In the genomic region with DNA sequence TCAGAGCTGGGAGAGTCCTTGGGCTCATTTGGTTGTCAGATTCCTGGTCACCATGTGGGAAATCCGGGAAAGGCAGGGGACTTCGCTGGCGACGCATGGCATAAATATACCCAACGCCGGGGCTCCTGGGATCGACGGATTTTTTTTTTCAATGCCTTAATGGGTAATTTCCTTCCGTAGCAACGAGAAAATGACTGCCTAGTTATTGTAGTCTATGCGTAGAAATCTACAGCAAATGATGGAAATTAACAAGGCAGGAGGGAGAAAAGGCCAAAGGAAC, we compare ENCODE assay signal across 8 mouse cellular contexts. TPM values are rescaled to one million over a fixed set of nuclear protein-coding genes. Genes with fewer than 3 reads are reported as not detected.
DNase-seq lines count a peak whose midpoint lies in the region; ATAC-seq and TF ChIP-seq lines count a peak whose summit lies in the region.

No protein-coding gene starts in this region.

- no peaks in the 10 kb centered on the region for H3K9me3 ChIP-seq in heart, postnatal 0 days (replicated peaks; ENCODE audit: control insufficient read depth, low read length)
- H3K9me3 ChIP-seq in embryonic facial prominence, embryonic 11.5 days (replicated peaks; ENCODE audit: control insufficient read depth, low read length), result no peaks in the 10 kb centered on the region
- H3K9me3 ChIP-seq in intestine, embryonic 14.5 days (ENCODE audit: control insufficient read depth, low read length), result no peaks in the 10 kb centered on the region
- no peaks in the 10 kb centered on the region for H3K9me3 ChIP-seq in midbrain, postnatal 0 days (ENCODE audit: low read length)

- no peaks in the 10 kb centered on the region for H3K4me1 ChIP-seq in heart, postnatal 0 days (ENCODE audit: control insufficient read depth, insufficient read depth)
- H3K4me1 ChIP-seq in embryonic facial prominence, embryonic 11.5 days (ENCODE audit: control insufficient read depth, insufficient read depth, low read length), result no peaks in the 10 kb centered on the region; the same call in none of the 2 replicates
- H3K4me1 ChIP-seq in intestine, embryonic 14.5 days (replicated peaks; ENCODE audit: control insufficient read depth, insufficient read depth, low read length), result peaks cover 13% of the 10 kb centered on the region; the same call in 1 of the 2 replicates
- H3K4me1 ChIP-seq in midbrain, postnatal 0 days (ENCODE audit: insufficient read depth, low read length), result peaks cover 12% of the 10 kb centered on the region; the same call in 1 of the 2 replicates

- H3K4me2 ChIP-seq in heart, postnatal 0 days (ENCODE audit: low read depth, low read length), result peak overlapping the region; percentile 8; the same call in 1 of the 2 replicates
- H3K4me2 ChIP-seq in embryonic facial prominence, embryonic 11.5 days (ENCODE audit: low read depth, low read length), result peak overlapping the region; percentile 32
- H3K4me2 ChIP-seq in intestine, embryonic 14.5 days (ENCODE audit: low read length), result peak overlapping the region; percentile 42
- H3K4me2 ChIP-seq in midbrain, postnatal 0 days (ENCODE audit: low read depth, low read length, poor library complexity, severe bottlenecking), result peak overlapping the region; percentile 30; the same call in 1 of the 2 replicates

- H3K9ac ChIP-seq in heart, postnatal 0 days (replicated peaks; ENCODE audit: low read depth, low read length), result no peak overlapping the region
- peak overlapping the region; percentile 65 for H3K9ac ChIP-seq in embryonic facial prominence, embryonic 11.5 days (replicated peaks; ENCODE audit: low read length)
- H3K9ac ChIP-seq in intestine, embryonic 14.5 days (ENCODE audit: low read length), result no peak overlapping the region
- no peak overlapping the region for H3K9ac ChIP-seq in midbrain, postnatal 0 days (replicated peaks; ENCODE audit: low read length, poor library complexity, severe bottlenecking)

- no peaks in the 10 kb centered on the region for H3K36me3 ChIP-seq in heart, postnatal 0 days (replicated peaks; ENCODE audit: control insufficient read depth, insufficient read depth, low read length)
- no peaks in the 10 kb centered on the region for H3K36me3 ChIP-seq in embryonic facial prominence, embryonic 11.5 days (replicated peaks; ENCODE audit: control insufficient read depth, insufficient read depth, low read depth, low read length)
- H3K36me3 ChIP-seq in intestine, embryonic 14.5 days (ENCODE audit: control insufficient read depth, insufficient read depth, low read length), result no peaks in the 10 kb centered on the region
- no peaks in the 10 kb centered on the region for H3K36me3 ChIP-seq in midbrain, postnatal 0 days (ENCODE audit: insufficient read depth, low read length)

- H3K4me3 ChIP-seq in heart, postnatal 0 days (ENCODE audit: low read depth, low read length), result peak overlapping the region; percentile 24; the same call in 1 of the 2 replicates
- H3K4me3 ChIP-seq in embryonic facial prominence, embryonic 11.5 days (ENCODE audit: low read depth, low read length), result peak overlapping the region; percentile 31
- H3K4me3 ChIP-seq in intestine, embryonic 14.5 days (ENCODE audit: low read depth, low read length), result peak overlapping the region; percentile 33
- H3K4me3 ChIP-seq in midbrain, postnatal 0 days (ENCODE audit: low read depth, low read length), result peak overlapping the region; percentile 21; the same call in 1 of the 2 replicates

- no peak for TF ChIP-seq CTCF in heart, postnatal 0 days (IDR thresholded peaks at IDR 0.05; ENCODE audit: low read depth)
- TF ChIP-seq CTCF in midbrain, postnatal 0 days (IDR thresholded peaks at IDR 0.05), result no peak

- WGBS in heart, postnatal 0 days, result under 1% methylated on average over 11 of the region's 11 CpGs
- 0% methylated on average over 11 of the region's 11 CpGs for WGBS in embryonic facial prominence, embryonic 11.5 days
- WGBS in intestine, embryonic 14.5 days, result 4% methylated on average over 11 of the region's 11 CpGs
- WGBS in midbrain, postnatal 0 days, result 3% methylated on average over 11 of the region's 11 CpGs

- H3K27ac ChIP-seq in heart, postnatal 0 days (ENCODE audit: low read depth), result no peak overlapping the region
- no peak overlapping the region; the same call in 1 of the 2 replicates for H3K27ac ChIP-seq in embryonic facial prominence, embryonic 11.5 days (replicated peaks; ENCODE audit: low read depth, low read length)
- no peak overlapping the region for H3K27ac ChIP-seq in intestine, embryonic 14.5 days (ENCODE audit: low read depth)
- no peak overlapping the region for H3K27ac ChIP-seq in midbrain, postnatal 0 days (ENCODE audit: low read depth, low read length)

- peaks cover 78% of the 10 kb centered on the region for H3K27me3 ChIP-seq in heart, postnatal 0 days (ENCODE audit: control insufficient read depth, insufficient read depth, low read length)
- peaks cover 31% of the 10 kb centered on the region for H3K27me3 ChIP-seq in embryonic facial prominence, embryonic 11.5 days (ENCODE audit: control insufficient read depth, insufficient read depth, low read length)
- peaks cover 62% of the 10 kb centered on the region for H3K27me3 ChIP-seq in intestine, embryonic 14.5 days (replicated peaks; ENCODE audit: control insufficient read depth, insufficient read depth, low read length)
- H3K27me3 ChIP-seq in midbrain, postnatal 0 days (ENCODE audit: insufficient read depth, low read length), result peaks cover 64% of the 10 kb centered on the region

- no peak for DNase-seq in heart, postnatal 0 days (ENCODE audit: low spot score)
- DNase-seq in heart, adult 18-20 months, result no peak
- DNase-seq in embryonic facial prominence, embryonic 11.5 days (ENCODE audit: low spot score), result peak; percentile 38
- no peak for DNase-seq in intestine, embryonic 14.5 days (ENCODE audit: low spot score)
- no peak for DNase-seq in midbrain, postnatal 0 days (ENCODE audit: low spot score)
- no peak for DNase-seq in adrenal gland, adult 8-10 months
- no peak for DNase-seq in frontal cortex, postnatal 25 days (ENCODE audit: low spot score in 2 of 2)
- DNase-seq in right cerebral cortex, postnatal 36 days (ENCODE audit: low spot score in 2 of 2), result no peak

- TF ChIP-seq EP300 in heart, postnatal 0 days (IDR thresholded peaks at IDR 0.05; ENCODE audit: low read depth), result no peak

- no peak for ATAC-seq in heart, postnatal 0 days (ENCODE audit: insufficient read depth, low read depth)
- ATAC-seq in embryonic facial prominence, embryonic 11.5 days (replicated peaks; ENCODE audit: insufficient number of reproducible peaks, low FRiP score, low TSS enrichment, low read depth), result no peak
- ATAC-seq in intestine, embryonic 14.5 days (replicated peaks; ENCODE audit: low FRiP score, low TSS enrichment, low read depth), result no peak
- no peak for ATAC-seq in midbrain, postnatal 0 days (ENCODE audit: low FRiP score)

RNA-seq across cellular contexts. Expression of gene Satb2, which starts 1.7 kb away (rescaled TPM):
- total RNA-seq in heart, postnatal 0 days (2014; rRNA removed; ENCODE audit: low replicate concordance), result not detected in 2 replicates
- polyA plus RNA-seq in heart, postnatal 0 days (2015; fragmentation: Nextera tagmentation; extraction: Ambion mirVana), result 0.05 and 0.12 TPM in 2 replicates
- total RNA-seq in heart, adult 18-20 months (2021), result under 1 TPM; 0.21 to 0.22 TPM
- 13.1 and 18.4 TPM in 2 replicates for polyA plus RNA-seq in embryonic facial prominence, embryonic 11.5 days (2014; fragmentation: Nextera tagmentation; extraction: Ambion mirVana)
- 4.3 and 4.6 TPM in 2 replicates for polyA plus RNA-seq in intestine, embryonic 14.5 days (2014; fragmentation: Nextera tagmentation; extraction: Ambion mirVana)
- total RNA-seq in midbrain, postnatal 0 days (2014; rRNA removed), result 1.2 TPM in 2 replicates
- 0.60 and 0.85 TPM in 2 replicates for polyA plus RNA-seq in midbrain, postnatal 0 days (2015; fragmentation: Nextera tagmentation; extraction: Ambion mirVana)
- 1 to 10 TPM; 1.9 to 3.2 (median 2.4) TPM for total RNA-seq in adrenal gland, adult 8-10 months (2022)
